Mouse (Mus musculus) erythroblast, embryonic 14.5 days (primary cell): Measurements from ENCODE around the gene Ccdc162.

Source experiments
- GATA1 ChIP-seq: IDR thresholded peaks from 2 replicates; pipeline ENCODE4 v1.6.1; 2012; ENCODE audit warnings: low read length, inconsistent platforms, mixed read lengths
- TAL1 ChIP-seq: IDR thresholded peaks from 3 replicates; pipeline ENCODE4 v1.6.1; 2012; ENCODE audit warnings: low read length, inconsistent platforms, mixed read lengths

- TF ChIP-seq GATA1, result no peak
- no peak for TF ChIP-seq TAL1
Observed at GRCm38 (mm10) chr10:41571065-41571464, 145.4 kb downstream of the Ccdc162 start.
